Mouse (Mus musculus) urinary bladder, postnatal 25 days (tissue): ENCODE measurements at regions not wholly inside any gene's neighbourhood (a gene's known extent, or its start where the extent isn't known, plus 50 kb on each side); places are given as distances from the start of the nearest gene placed in this dataset.
A peak's percentile ranks its signal among the peaks of the same experiment; 100 is the strongest.

Experiments
- DNase-seq: peaks from one replicate; pipeline ENCODE4 v3.0.0; 2022; ENCODE audit warnings: low spot score

DNA sequence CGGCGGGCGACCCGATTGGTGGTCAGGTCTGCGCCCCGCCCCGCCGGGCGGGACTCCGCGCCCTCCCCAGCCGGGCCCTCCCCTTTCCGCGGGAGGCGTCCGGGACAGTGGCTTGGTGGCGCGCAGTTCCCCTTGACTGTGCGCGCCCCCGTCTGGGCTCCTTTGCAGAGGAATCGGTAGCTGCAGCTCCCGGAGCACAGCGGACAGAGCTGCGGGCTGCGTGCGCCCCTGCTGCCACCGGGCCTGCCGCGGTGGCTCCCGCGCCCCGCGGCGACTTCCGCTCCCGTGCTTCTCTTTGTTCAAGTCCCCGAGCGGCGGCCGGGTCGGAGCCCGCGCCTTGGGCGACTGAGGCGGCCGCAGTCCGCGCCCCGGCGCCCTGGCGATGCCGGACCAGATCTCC, 566.6 kb upstream of the Gm21863 start:
- DNase-seq, result peak; percentile 4
